Mouse (Mus musculus): Measurements from ENCODE around the gene Mettl27. TPM values are rescaled to one million over a fixed set of nuclear protein-coding genes. Genes with fewer than 3 reads are reported as not detected.

The Mettl27 gene
- polyA plus RNA-seq, 1 experiment: 23.2 TPM

GRCm38 (mm10) chr5:134974921-134975320, 42.8 kb downstream of the Mettl27 start:
- TF ChIP-seq POLR2A (IDR thresholded peaks at IDR 0.05; ENCODE audit: borderline replicate concordance, extremely low read depth, low read depth, low read length) (no peak), CTCF (IDR thresholded peaks at IDR 0.05; ENCODE audit: insufficient read depth, low read length) (no peak)
- H3K4me1 ChIP-seq (ENCODE audit: control insufficient read depth, insufficient read depth, low read length): peaks cover 7% of the 10 kb centered on the region
- no peak for DNase-seq
- no peak overlapping the region for H3K4me3 ChIP-seq (replicated peaks; ENCODE audit: extremely low read depth, low read depth, low read length)
- WGBS: 53% methylated on average over 2 of the region's 2 CpGs

DNA sequence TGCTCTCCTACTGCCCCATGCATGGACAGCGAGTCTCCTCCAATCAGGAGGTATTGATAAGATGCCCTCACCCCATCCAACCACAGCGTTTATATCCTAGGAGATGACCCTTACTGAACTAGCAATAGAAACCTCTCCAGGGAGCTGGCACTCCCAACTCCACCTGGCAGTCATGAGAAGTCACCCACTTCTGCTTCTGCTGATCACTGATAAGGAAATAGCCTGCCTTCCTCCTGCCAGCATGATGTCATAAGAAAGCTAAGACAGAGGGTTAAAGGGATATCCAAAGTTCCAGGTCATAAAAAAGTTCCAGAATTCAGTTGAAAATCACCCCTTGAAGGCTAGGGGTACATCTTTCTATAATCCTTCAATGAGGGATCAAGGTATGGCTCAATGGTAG, 44.0 kb downstream of the Mettl27 start:
- H3K4me3 ChIP-seq (replicated peaks; ENCODE audit: extremely low read depth, low read depth, low read length): no peak overlapping the region
- TF ChIP-seq CTCF (IDR thresholded peaks at IDR 0.05; ENCODE audit: insufficient read depth, low read length) (no peak), POLR2A (IDR thresholded peaks at IDR 0.05; ENCODE audit: borderline replicate concordance, extremely low read depth, low read depth, low read length) (no peak)
- no peak for DNase-seq
- H3K4me1 ChIP-seq (ENCODE audit: control insufficient read depth, insufficient read depth, low read length): peaks cover 7% of the 10 kb centered on the region
- 70% methylated on average over 2 of the region's 2 CpGs for WGBS

- no peak for TF ChIP-seq CTCF (IDR thresholded peaks at IDR 0.05; ENCODE audit: insufficient read depth, low read length)
- TF ChIP-seq POLR2A (IDR thresholded peaks at IDR 0.05; ENCODE audit: borderline replicate concordance, extremely low read depth, low read depth, low read length): no peak
- Histone ChIP-seq H3K4me3 (replicated peaks; ENCODE audit: extremely low read depth, low read depth, low read length) (no peak overlapping the region), H3K4me1 (ENCODE audit: control insufficient read depth, insufficient read depth, low read length) (peaks cover 7% of the 10 kb centered on the region)
- no peak for DNase-seq
- 81% methylated on average over 14 of the region's 14 CpGs for WGBS
These were observed 44.5 kb downstream of the Mettl27 start for GRCm38 (mm10) chr5:134976577-134977250.

DNA sequence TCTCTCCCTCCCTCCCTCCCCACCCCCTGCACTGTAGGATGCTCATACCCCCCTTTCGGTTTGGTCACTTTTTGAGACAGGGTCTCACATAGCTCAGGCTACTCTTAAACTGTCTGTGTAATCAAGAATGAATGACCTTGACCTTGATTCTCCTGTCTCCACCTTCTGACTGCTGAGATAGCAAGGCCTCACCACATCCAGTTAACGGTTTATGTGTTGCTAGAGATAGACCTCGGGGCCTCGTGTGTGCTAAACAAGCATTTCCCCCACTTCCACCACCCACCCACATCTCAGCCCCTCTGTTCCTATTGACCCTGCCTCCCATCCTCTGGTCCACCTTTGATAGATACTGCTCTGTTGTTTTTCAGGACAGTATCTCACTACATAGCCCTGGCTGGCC, 45.7 kb downstream of the Mettl27 start:
- no peak for TF ChIP-seq POLR2A (IDR thresholded peaks at IDR 0.05; ENCODE audit: borderline replicate concordance, extremely low read depth, low read depth, low read length)
- TF ChIP-seq CTCF (IDR thresholded peaks at IDR 0.05; ENCODE audit: insufficient read depth, low read length): no peak
- 71% methylated on average over 4 of the region's 4 CpGs for WGBS
- H3K4me3 ChIP-seq (replicated peaks; ENCODE audit: extremely low read depth, low read depth, low read length): no peak overlapping the region
- H3K4me1 ChIP-seq (ENCODE audit: control insufficient read depth, insufficient read depth, low read length): peaks cover 7% of the 10 kb centered on the region
- DNase-seq: no peak

- Histone ChIP-seq H3K4me1 (ENCODE audit: control insufficient read depth, insufficient read depth, low read length) (peaks cover 4% of the 10 kb centered on the region; the same call in 1 of the 2 replicates), H3K4me3 (replicated peaks; ENCODE audit: extremely low read depth, low read depth, low read length) (no peak overlapping the region)
- no peak for DNase-seq
- 48% methylated on average over 10 of the region's 10 CpGs for WGBS
- no peak for TF ChIP-seq CTCF (IDR thresholded peaks at IDR 0.05; ENCODE audit: insufficient read depth, low read length)
- TF ChIP-seq POLR2A (IDR thresholded peaks at IDR 0.05; ENCODE audit: borderline replicate concordance, extremely low read depth, low read depth, low read length): no peak
These were observed 49.0 kb downstream of the Mettl27 start for GRCm38 (mm10) chr5:134981149-134981548.

GRCm38 (mm10) chr5:134983111-134983510, 50.9 kb downstream of the Mettl27 start:
- no peak for DNase-seq
- no peak for TF ChIP-seq POLR2A (IDR thresholded peaks at IDR 0.05; ENCODE audit: borderline replicate concordance, extremely low read depth, low read depth, low read length)
- TF ChIP-seq CTCF (IDR thresholded peaks at IDR 0.05; ENCODE audit: insufficient read depth, low read length): no peak
- WGBS: 85% methylated on average over 1 of the region's 1 CpGs
- H3K4me3 ChIP-seq (replicated peaks; ENCODE audit: extremely low read depth, low read depth, low read length): no peak overlapping the region
- H3K4me1 ChIP-seq (ENCODE audit: control insufficient read depth, insufficient read depth, low read length): peaks cover 9% of the 10 kb centered on the region; the same call in 1 of the 2 replicates

DNA sequence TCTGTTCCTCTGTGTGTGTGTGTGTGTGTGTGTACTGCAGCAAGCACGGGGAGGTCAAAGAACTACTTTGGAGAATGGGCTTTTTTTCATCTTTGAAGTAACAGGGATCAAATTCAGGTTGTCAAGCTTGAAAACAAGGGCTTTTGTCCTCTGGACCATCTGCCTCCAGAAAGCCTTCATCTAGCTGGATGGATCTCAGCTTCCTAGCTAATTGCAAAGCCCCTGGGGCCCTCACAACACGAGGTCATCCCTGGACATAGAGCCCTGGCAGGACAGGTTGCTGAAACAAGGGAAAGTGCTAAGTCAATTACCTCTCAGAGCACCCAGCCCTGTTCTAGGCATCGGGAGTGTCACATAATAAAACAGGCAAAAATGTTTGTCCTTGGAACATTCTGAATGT, 51.6 kb downstream of the Mettl27 start:
- TF ChIP-seq CTCF (IDR thresholded peaks at IDR 0.05; ENCODE audit: insufficient read depth, low read length) (no peak), POLR2A (IDR thresholded peaks at IDR 0.05; ENCODE audit: borderline replicate concordance, extremely low read depth, low read depth, low read length) (no peak)
- 35% methylated on average over 3 of the region's 3 CpGs for WGBS

GRCm38 (mm10) chr5:134985633-134986297, 53.6 kb downstream of the Mettl27 start, which contains the start of gene Cldn3:
Cldn3 (plus strand) TSS chr5:134986214.
- TF ChIP-seq POLR2A (IDR thresholded peaks at IDR 0.05; ENCODE audit: borderline replicate concordance, extremely low read depth, low read depth, low read length): peak; percentile 95
- TF ChIP-seq CTCF (IDR thresholded peaks at IDR 0.05; ENCODE audit: insufficient read depth, low read length): no peak
- Histone ChIP-seq H3K4me3 (replicated peaks; ENCODE audit: extremely low read depth, low read depth, low read length) (peak within 1 kb of the TSS; percentile 74), H3K4me1 (ENCODE audit: control insufficient read depth, insufficient read depth, low read length) (peaks cover 14% of the 10 kb centered on the region)
- WGBS: 3% methylated on average over 25 of the region's 25 CpGs
- peak; percentile 82 for DNase-seq

More for the DNA sequence above, 51.6 kb downstream of the Mettl27 start:
- H3K4me3 ChIP-seq (replicated peaks; ENCODE audit: extremely low read depth, low read depth, low read length): no peak overlapping the region
- peaks cover 9% of the 10 kb centered on the region; the same call in 1 of the 2 replicates for H3K4me1 ChIP-seq (ENCODE audit: control insufficient read depth, insufficient read depth, low read length)
- DNase-seq: no peak

GRCm38 (mm10) chr5:134986298-134987268, 54.4 kb downstream of the Mettl27 start:
- H3K4me3 ChIP-seq (replicated peaks; ENCODE audit: extremely low read depth, low read depth, low read length): peak overlapping the region; percentile 74
- TF ChIP-seq POLR2A (IDR thresholded peaks at IDR 0.05; ENCODE audit: borderline replicate concordance, extremely low read depth, low read depth, low read length): peak; percentile 50; the same call in 1 of the 2 replicates
- TF ChIP-seq CTCF (IDR thresholded peaks at IDR 0.05; ENCODE audit: insufficient read depth, low read length): no peak
- peak; percentile 63 for DNase-seq
- 6% methylated on average over 79 of the region's 79 CpGs for WGBS
- peaks cover 14% of the 10 kb centered on the region for H3K4me1 ChIP-seq (ENCODE audit: control insufficient read depth, insufficient read depth, low read length)
